Mouse (Mus musculus) brain, adult 2 months (tissue): ENCODE measurements around the gene Sdccag8.

Experiments
- DNase-seq: peaks from one replicate; pipeline ENCODE4 v3.0.0; 2011; ENCODE audit warnings: low read depth, low spot score

Sdccag8 gene

DNA sequence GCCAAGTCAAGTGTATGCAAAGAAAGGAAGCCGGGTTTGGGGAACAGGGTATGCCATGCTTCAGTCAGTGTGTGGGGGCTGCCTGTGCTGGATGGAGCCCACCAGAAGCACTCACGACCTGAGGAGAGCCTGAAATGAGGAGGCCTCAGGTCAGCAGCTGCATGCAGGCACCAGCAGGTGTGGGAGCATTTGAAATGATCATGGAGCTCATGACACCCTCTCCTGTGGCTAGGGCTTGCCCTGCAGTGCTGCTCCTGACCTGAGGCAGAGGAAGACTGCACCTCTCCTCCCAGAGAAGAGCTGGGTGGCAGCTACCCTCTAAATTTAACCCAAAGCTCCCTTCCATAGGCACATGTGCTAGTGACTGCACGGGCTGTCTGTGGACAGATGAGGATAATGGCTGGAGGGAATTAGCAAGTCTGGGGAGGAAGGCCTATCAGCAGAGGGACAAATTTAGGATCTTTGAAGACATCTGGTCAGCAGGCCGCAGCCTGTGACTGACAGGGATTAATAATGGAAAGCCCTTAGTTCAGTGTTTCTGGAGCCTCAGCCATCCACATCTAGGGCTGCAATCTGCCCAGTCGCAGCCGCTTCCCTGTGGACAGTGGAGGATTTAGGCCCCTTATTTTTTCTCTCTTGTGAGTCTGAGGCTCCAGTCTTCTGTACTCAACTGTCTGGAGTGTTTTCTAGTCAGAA, 196.3 kb downstream of the Sdccag8 start:
- no peak for DNase-seq

DNA sequence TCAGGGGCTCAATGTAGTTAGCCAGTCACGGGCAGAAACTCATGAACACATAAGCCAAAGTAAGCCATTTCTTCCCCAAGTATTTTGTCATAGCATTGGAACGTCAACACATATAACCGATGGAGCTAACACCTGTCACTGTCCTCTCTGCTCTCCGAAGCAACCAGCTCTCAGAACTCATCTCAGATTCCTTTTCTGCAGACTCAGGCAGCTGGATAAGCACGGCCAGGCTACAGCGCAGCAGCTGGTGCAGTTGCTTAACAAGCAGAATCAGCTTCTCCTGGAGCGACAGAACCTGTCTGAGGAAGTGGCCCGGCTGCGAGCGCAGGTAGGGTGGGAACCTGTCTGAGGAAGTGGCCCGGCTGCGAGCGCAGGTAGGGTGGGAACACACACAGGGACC, 197.2 kb downstream of the Sdccag8 start:
- no peak for DNase-seq

DNA sequence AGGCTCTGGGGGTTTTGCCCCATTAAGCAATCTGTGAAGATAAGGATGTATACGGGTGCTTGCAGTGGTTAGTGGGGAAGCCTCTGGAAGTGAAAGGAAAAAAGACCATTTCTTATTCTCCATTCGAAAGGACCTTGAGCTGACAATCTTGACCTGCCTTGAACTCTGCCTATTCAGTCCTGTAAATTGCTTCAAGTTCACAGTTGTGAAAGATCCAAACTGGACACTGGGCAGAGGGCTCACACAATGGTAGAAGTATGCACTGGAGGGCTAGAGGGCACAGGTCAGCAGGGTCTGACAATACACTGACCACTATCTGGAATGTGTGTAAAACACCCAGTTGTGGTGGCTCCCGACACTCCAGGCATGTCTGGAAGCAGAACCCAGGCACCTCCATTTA, 198.3 kb downstream of the Sdccag8 start:
- DNase-seq: no peak

DNA sequence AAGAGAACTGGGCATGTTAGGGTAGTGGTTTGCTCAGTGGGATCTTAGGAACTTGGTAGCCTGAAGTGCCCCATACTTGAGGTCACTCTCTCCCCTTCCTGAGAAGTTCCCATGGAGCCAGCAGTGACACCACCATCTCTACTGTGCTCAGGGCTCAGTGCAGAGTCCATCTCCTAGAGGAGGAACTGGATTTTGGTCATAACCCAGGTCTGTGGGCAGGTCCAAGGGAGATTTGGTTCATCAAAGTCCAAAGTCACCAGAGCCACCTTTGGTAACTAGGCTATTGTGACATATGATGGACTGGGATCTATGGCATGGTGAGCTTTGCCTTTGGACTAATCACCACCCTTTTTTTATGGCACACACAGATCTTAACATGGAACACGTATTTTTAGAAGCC, 198.9 kb downstream of the Sdccag8 start:
- no peak for DNase-seq

DNA sequence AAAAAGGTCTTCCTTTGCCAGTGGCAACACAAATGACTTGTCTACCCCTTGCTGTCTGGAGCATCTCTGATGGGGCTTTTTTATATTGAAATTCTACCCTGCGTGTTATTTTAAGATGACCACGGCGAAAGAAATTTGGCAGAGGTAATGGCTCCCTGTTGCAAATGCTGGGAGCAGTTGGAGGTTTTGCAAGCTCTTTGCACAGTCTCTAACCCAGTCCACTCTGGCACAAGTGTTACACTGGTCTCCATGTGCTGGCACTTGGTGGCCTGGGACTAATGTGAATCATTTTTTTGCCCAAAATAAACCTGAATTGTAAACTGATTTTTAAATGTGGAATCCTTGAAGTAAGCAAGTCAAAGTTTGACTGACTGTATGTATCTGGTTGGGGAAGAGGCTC, 199.3 kb downstream of the Sdccag8 start:
- DNase-seq: peak; percentile 82

DNA sequence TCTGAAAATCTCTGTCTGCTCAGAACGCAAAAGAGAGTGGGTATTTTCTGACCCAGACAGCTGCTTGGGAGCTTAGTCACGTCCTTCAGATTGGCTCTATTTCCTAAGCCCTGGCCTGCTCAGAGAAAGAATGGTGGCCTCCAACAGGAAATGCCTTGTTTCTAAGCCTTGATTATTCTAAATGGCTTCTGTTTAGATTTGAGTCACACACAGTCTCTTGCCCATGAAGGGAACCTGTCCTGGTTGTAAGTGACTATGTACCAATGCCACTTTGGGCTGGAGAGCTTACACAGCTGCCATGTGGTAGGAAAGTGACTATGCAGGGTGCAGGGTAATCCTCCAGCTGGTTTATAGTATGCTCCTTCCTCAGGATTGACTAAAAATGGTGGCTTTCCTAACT, 199.9 kb downstream of the Sdccag8 start:
- DNase-seq: peak; percentile 74

DNA sequence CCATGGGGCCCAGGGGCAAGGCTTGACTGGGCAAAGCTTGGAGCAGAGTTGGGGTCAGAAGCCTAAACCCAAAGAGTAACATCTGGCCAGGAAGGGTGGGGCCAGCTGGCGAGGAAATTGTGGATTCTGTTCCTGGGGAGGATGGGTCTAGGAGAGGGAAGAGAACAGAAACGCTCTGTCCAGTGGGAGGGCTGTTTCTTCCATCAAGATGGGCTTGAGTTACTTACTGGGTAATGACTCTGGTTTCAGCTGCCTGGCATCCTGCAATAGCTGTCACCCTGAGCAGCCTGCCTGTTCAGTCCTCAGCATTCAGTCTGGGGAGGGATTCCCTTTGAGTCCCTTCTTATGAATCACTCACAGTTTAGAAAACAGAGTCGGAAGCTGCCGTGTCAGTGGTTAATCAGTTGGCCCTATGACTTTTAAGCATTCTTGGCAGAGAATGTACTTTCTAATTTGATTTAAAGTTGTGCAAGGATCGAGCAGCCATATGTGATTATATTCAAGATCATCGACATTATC, 200.5 kb downstream of the Sdccag8 start:
- DNase-seq: peak; percentile 54

DNA sequence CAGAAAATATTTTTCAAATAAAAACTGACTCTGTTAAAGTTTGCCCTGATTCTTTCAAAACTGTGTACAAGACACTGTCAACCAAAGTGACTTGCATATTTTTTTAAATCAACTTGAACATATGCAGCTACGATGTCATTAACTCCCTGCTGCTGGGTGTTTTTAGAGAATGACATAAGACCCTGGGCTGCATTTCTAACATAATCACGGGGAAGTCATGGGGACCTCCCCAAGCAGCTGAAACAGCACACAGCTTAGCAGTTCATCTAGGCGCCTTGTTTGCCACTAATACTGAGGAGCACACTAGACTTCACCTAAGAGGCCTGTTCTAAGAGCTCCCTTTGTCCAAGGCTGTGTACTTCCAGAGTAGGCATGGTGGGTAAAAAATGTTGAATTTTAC, 201.5 kb downstream of the Sdccag8 start:
- no peak for DNase-seq

DNA sequence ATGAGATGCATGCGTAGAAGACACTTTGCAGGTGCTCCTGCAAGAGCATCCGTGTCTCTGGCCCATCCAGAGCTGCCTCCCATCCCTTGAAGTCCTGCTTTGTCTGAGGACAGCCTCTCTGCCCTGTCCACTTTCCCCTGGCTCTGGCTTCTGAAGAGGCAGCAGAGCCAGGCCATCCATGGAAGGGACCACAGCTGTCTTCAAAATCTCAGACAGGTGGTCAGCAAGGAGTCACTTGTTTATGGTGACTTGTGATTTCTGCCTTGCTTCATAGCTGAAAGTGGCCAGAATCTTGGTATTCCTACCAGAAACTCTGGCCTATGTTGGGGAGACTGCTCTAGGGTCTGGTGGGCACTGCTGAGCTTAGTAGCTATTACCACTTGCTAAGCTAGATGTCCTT, 202.3 kb downstream of the Sdccag8 start:
- DNase-seq: no peak

DNA sequence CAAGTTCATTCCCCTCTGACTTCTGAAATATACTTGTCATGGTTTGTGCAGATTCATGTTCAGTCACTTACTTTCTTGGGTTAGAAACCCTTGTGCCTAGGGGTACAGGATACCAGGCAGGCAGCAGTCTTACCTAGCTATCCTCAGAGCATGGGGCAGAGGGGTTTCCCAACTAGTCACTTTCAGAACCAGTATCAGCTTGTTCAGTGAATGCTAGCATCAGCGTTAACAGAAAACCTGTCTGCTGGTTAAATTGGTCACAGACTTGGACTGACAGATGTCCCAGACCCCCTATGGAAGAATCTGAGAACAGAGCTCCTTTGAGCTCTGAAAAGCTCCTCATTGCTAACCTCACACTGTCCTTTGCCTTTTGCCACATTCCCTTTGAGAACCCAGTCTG, 204.3 kb downstream of the Sdccag8 start:
- DNase-seq: no peak

DNA sequence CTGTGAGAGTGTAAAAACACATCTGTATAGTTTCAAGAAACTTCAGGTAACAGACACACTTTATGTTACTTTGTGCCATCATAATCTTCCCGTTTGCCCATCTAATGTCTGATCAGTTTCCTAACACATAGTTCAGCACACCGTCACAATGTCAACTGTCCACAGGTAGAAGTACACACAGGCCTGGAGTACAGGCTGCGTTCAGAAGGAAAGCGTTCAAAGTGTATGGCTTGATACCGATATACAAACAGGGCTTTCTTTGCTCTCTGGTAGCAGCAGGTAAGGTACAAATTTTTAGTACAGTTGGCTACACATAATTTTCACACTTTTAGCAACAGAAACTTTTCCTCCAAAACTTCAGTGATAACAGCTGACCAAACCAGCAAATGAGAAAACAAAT, 205.2 kb downstream of the Sdccag8 start:
- no peak for DNase-seq

DNA sequence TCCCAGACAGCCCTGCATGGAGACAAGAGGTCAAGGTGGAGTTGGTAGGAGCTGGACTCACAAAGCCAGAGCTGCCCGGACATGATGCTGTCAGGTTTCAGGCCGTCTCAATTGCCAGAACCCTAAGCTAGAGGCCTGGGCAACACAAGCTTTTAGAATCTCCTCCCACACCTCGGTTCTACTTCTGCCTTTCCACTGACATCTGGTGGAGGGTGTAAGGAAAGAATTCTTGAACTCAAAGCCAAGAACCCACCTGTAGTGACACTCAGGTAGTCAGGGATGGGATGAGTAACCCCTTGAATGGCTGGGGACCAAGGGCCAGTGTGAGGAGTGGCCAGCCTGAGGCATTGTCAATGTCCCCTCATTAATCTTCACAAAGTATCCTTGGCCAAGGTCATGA, 208.3 kb downstream of the Sdccag8 start:
- DNase-seq: peak; percentile 44

DNA sequence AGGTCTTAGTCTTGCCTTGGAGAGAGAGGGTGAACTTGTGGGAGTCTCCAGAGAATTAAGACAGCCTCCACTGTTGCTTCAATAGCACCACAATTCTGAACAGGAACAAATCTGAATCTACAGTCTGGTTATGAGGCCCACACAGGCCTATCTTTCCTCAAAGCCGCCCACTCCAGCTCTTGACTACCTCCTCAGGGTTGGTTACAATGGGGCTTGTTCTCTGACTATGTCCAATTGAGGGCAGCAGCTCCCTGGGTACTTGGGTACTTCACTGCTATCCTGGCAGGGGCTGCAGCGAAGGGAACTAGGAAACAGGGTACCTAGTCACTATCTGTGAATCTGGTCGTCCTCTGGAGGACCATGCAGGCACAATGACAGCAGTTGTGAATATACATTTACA, 213.2 kb downstream of the Sdccag8 start:
- peak; percentile 40 for DNase-seq

DNA sequence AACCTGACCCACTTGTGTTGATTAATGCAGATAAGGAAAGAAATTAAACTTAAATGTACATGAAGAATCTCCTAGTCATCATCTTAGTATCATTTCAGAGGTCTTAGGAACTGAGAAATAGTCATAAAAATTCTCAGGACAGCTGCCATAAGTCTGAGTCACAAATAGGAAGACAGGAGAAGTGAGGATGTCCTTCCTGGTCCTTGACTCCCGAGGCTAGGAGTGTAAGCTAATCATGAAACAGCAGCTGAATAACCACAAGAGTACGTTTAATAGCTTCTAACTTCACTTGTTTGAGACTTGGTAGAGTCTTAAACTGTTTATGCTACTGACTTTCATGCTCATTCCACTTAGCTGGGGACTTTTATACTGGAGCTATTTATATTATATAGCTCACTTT, 214.6 kb downstream of the Sdccag8 start:
- DNase-seq: no peak

DNA sequence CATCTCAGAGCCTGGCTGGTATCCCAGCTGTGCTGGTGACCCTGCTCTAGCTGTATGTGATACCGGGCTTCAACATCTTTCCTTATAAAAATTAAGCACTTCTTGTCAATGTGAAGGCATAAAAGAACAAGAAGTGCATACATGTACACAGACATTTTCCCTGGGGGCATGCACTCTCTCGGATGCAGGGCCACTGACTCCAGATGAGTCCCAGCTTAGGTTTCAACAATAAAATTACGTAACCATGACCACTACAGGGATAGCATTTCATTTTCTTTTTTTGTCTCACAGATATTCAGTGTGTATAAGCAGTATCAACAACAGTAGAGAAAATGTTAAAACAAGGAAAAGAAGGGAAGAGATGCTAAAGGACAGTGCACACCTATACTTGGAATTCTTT, 216.2 kb downstream of the Sdccag8 start:
- DNase-seq: no peak

DNA sequence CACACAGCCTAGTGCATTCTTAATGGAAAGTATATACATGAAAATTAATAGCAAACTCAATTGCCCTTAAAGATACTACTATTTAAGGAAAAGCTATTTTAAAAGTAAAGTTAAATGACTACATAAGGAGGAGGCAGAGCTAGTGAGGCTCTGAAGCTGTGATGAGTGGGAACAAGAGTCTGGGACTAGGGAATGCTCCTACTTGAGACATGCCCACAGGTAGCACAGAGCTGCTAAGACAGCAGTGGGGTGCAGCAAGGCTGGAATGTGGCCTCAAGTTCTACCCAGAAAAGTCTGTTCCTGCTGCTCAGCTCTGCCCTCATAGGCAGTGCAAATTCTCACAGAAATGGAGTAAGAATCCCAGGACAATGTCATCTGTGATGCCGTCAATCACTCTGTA, 216.7 kb downstream of the Sdccag8 start:
- peak; percentile 67 for DNase-seq

DNA sequence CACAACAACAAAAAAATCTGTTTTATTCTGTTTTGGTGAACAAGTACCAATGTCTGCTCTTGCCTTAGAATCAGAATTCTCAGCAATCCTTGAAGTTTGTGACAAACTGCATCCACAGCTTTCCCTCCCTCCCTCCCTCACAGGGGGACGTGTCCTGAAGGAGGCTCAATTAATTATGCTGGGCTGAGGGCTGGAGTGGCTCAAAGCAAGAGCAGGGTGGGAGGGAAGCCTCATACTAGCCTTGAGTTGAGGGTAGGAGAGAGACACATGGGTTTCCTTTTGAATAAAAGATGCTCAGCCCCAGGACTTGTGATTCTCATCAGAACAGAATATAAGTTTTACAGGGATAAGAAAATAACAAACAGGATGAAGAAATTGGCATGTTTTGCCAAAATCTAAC, 217.8 kb downstream of the Sdccag8 start:
- no peak for DNase-seq

DNA sequence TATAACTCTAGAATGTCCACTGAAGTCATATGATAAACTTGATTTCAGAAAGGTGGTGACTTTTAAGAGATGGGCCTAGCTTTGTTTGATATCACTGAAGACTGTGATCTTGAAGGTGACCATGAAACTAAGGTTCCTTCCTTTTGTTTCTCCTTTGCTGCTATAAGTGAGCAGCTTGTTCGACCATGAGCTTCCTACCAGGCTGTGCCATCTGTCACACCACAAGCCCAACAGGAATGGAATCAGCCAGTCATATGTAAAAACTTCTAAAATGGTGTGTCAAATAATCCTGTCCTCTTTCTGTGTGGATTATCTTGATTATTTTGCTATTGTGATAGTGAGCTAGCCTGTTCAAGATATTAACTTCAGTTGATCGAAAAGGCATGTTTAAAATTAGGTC, 221.0 kb downstream of the Sdccag8 start:
- DNase-seq: peak; percentile 94

DNA sequence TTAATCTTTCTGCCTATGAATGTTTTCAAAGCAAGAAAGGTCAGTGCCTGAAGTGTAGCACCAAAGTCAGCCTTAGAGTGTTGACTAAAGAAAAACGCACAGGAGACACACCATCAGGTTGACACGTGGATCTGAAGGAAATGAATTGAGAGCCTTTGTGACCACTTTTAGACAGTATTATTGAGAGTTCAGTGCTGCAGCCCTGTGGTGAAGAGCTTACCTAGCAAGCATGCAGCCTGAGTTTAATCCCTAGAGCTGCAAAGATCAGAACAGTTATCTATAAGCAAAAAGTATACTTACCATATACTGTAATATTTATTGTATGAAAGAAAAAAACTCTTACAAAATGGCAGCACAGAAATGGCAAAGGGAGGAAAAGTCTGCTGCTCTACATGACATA, 223.9 kb downstream of the Sdccag8 start:
- peak; percentile 30 for DNase-seq

DNA sequence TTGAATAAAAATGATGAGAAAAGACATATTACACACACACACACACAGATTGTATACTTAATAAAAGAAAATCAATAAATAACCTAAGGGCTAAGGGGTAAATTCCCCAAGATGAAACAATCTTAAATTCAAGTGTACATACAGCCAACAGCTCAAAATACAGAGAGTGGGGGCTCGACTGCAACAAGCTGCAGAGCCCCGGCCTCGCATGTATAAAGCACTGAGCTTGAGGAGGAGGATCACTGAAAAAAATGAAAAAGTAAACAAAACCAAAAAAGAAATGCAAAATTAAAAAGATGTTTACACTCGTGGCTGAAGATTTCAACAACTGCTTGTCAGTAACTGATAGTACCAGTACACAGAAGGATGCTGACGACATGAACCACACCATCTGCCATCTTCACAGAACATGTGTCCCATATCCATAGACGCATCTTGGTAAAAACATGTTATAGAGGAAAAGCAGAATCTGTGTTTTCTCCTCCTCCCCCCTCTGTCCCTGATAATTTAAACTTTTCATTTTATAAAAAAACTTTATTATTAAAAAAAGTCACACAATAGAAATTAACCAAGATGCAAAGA, 224.7 kb downstream of the Sdccag8 start:
- DNase-seq: peak; percentile 79

DNA sequence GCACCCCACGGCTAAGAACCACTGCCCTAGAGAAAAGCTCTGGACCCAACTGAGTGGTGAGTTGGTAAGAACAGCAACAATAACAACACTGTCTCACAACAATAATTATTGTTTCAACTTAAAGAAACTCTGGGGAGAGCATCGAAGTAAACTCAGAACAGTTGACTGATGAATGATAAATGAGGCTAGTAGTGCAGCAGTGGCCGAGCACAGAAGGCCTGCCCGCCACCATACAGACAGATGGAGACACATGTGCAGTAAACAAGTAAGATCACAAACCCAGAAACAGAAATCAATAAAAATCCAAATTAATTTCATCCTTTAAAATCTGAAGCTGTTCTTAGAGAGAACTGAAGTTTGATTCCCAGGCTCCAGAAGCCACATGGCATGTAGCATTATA, 225.6 kb downstream of the Sdccag8 start:
- DNase-seq: no peak

DNA sequence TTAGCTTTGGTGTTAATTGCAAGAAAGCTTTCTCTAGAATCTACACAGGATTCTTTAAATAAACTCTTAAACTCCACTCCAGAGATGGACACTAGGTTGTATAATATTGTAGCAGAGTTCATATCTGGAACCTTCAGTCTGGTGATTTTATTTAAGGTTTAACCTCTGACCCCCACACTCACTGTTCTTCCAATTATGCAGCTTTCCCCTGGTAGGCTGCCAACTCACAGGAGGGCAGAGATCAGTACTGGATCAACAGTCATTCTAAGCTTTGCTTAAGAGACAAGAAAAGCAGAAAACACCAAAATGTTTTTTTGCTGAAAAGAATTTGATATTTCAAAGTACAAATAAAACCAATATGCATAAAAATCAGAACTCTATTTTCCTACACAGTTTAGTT, 231.4 kb downstream of the Sdccag8 start:
- peak; percentile 52 for DNase-seq

DNA sequence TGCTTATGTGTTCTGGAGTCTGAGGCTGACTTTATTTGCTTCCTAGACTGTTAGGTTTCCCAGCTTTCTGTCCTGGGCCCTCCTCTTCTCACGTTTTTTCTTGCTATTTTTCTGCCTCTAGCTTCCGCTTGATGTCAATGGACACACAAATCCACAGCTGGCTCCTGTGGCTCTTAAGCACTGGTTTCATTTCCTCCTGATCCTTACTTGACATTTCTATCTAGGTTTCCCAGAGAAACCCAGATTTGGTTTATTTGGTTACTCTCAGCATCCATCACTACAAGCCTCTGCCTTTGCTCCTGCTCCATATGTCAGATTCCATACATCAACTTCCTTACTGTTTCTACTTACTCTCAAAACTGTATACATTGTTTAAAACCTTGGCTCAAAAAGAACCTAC, 232.5 kb downstream of the Sdccag8 start:
- DNase-seq: no peak

DNA sequence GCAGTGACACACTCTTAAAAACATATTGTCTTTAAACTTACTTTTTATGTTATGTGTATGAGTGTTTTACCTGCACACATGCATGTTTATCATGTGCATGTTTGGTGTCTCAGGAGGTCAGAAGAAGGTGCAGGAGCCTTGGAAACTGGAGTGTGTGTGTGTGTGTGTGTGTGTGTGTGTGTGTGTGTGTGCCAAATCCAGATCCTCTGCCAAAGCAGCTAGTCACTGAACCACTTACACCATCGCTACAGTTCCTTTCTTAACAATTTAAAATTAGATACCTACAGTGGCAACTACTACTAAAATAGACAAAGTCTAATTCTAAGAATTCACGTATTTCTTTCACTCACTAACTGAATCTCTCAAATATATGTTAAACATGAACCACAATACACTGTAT, 234.3 kb downstream of the Sdccag8 start:
- peak; percentile 53 for DNase-seq
